Mouse (Mus musculus) hindbrain, embryonic 10.5 days (tissue): ENCODE measurements at regions not wholly inside any gene's neighbourhood (a gene's known extent, or its start where the extent isn't known, plus 50 kb on each side); places are given as distances from the start of the nearest gene placed in this dataset.

Source experiments
- DNase-seq: peaks from one replicate; pipeline ENCODE4 v3.0.0-alpha.2; 2017; ENCODE audit warnings: low spot score
- H3K27ac ChIP-seq: fragments of 300-500 bp; sonication (generic); 2 replicates; pipeline ENCODE4 v1.5.1; 2016; ENCODE audit warnings: mild to moderate bottlenecking, moderate library complexity
- H3K27me3 ChIP-seq: fragments of 300-500 bp; sonication (generic); 2 replicates; pipeline ENCODE4 v1.6.1; 2016; ENCODE audit warnings: mild to moderate bottlenecking; ENCODE audit not compliant: poor library complexity, insufficient read depth, severe bottlenecking
- H3K36me3 ChIP-seq: fragments of 300-500 bp; sonication (generic); 2 replicates; pipeline ENCODE4 v1.6.1; 2016; ENCODE audit warnings: mild to moderate bottlenecking, moderate library complexity
- H3K4me1 ChIP-seq: fragments of 300-500 bp; sonication (generic); replicated peaks from 2 replicates; pipeline ENCODE4 v1.6.1; 2016; ENCODE audit warnings: mild to moderate bottlenecking
- H3K4me3 ChIP-seq: fragments of 300-500 bp; sonication (generic); 2 replicates; pipeline ENCODE4 v1.5.1; 2016; ENCODE audit warnings: mild to moderate bottlenecking, moderate library complexity
- H3K9me3 ChIP-seq: fragments of 300-500 bp; sonication (generic); 2 replicates; pipeline ENCODE4 v1.6.1; 2016; ENCODE audit warnings: mild to moderate bottlenecking, moderate library complexity
- WGBS: fragments of 180-500 bp; shearing (Covaris S2); methylation state at CpG from one replicate; pipeline ENCODE4 v1.1.7; 2016; 5-methylcytosine and 5-hydroxymethylcytosine counted together

DNA sequence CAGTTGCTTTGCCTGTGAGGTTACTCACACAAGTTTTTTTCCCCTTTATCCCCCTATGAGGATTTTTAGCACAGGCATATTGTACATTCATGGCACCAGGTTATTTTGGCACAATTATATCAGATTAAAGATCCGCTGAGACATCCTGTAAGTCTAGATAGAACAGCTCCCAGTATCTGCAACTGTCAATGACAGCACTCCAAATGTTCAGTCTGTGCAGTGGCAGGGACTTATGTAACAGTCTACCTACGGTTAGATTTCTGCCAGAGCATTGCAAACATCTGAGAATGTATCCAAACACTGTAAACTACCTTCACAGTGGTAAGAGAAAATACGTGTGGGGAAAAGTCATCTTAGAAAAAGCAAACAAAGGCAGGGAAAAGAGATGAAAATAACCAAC is 163.5 kb upstream of the Kcnh7 start:
- H3K36me3 ChIP-seq: no peaks in the 10 kb centered on the region
- no peak overlapping the region for H3K27ac ChIP-seq
- WGBS: 83% methylated on average over 3 of the region's 3 CpGs
- H3K27me3 ChIP-seq: no peaks in the 10 kb centered on the region
- DNase-seq: no peak
- H3K4me3 ChIP-seq: no peak overlapping the region
- no peaks in the 10 kb centered on the region for H3K4me1 ChIP-seq
- no peaks in the 10 kb centered on the region for H3K9me3 ChIP-seq

DNA sequence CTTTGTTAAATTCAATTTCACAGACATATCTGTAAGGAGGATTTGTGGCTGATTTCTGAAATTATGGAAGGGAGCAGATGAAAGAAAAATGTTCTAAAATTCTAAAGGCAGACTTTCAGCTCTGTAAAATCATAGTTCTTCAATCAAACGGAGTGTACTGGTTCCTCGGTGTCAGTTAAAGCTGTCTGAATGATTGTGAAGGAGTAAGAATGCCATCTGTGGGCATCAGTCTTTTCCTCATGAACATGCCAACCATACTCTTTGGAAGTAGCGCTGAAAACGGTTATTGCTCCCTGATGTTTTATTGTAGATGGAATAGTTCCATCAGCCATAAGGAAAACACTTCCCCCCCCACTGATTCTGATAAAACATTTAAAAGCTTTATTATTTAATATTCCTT is 142.7 kb upstream of the Kcnh7 start:
- DNase-seq: no peak
- no peaks in the 10 kb centered on the region for H3K4me1 ChIP-seq
- no peak overlapping the region for H3K4me3 ChIP-seq
- no peaks in the 10 kb centered on the region for H3K27me3 ChIP-seq
- no peaks in the 10 kb centered on the region for H3K9me3 ChIP-seq
- WGBS: 91% methylated on average over 4 of the region's 4 CpGs
- H3K27ac ChIP-seq: no peak overlapping the region
- H3K36me3 ChIP-seq: no peaks in the 10 kb centered on the region

- no peak for DNase-seq
- no peak overlapping the region for H3K27ac ChIP-seq
- no peaks in the 10 kb centered on the region for H3K4me1 ChIP-seq
- no peaks in the 10 kb centered on the region for H3K27me3 ChIP-seq
- no peak overlapping the region for H3K4me3 ChIP-seq
- no peaks in the 10 kb centered on the region for H3K36me3 ChIP-seq
- no peaks in the 10 kb centered on the region for H3K9me3 ChIP-seq
These were observed 96.8 kb upstream of the Kcnh7 start for GRCm38 (mm10) chr2:63280911-63281310.

GRCm38 (mm10) chr2:63273799-63274203 is 89.7 kb upstream of the Kcnh7 start:
- H3K36me3 ChIP-seq: no peaks in the 10 kb centered on the region
- 41% methylated on average over 3 of the region's 3 CpGs for WGBS
- no peaks in the 10 kb centered on the region for H3K27me3 ChIP-seq
- peaks cover 5% of the 10 kb centered on the region for H3K4me1 ChIP-seq
- H3K4me3 ChIP-seq: no peak overlapping the region
- DNase-seq: peak; percentile 12
- no peak overlapping the region for H3K27ac ChIP-seq
- H3K9me3 ChIP-seq: no peaks in the 10 kb centered on the region

- 69% methylated on average over 4 of the region's 4 CpGs for WGBS
- no peaks in the 10 kb centered on the region for H3K27me3 ChIP-seq
These were observed 62.1 kb upstream of the Kcnh7 start for GRCm38 (mm10) chr2:63246091-63246612.

DNA sequence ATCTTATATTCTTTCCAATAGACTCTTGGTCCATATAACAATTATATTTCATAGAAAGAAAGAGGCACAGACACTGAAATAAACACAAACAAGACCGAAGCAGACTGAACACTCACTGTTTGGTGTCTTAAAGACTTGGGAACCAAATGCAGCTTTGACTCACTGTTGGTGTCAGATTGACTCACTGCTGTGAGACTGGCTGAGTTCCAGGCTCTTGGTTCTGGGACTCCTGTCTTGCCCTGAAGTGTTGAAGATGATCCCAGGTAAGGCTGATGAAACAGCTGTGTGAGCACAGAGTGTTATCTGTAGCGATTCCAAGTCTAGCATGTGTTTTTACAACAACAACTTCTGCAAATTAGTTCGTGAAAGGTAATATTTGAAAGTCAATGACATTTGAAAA is 55.2 kb upstream of the Kcnh7 start:
- no peaks in the 10 kb centered on the region for H3K4me1 ChIP-seq
- no peak for DNase-seq
- no peaks in the 10 kb centered on the region for H3K36me3 ChIP-seq
- WGBS: 91% methylated on average over 3 of the region's 3 CpGs
- H3K4me3 ChIP-seq: no peak overlapping the region
- H3K27ac ChIP-seq: no peak overlapping the region
- H3K9me3 ChIP-seq: no peaks in the 10 kb centered on the region
- no peaks in the 10 kb centered on the region for H3K27me3 ChIP-seq

More at GRCm38 (mm10) chr2:63246091-63246612, 62.1 kb upstream of the Kcnh7 start:
- Histone ChIP-seq H3K9me3 (no peaks in the 10 kb centered on the region), H3K27ac (no peak overlapping the region), H3K4me3 (no peak overlapping the region), H3K36me3 (no peaks in the 10 kb centered on the region), H3K4me1 (no peaks in the 10 kb centered on the region)
- DNase-seq: no peak
